Mouse (Mus musculus): ENCODE results near the gene Serinc5. TPM values are rescaled to one million over a fixed set of nuclear protein-coding genes. Genes with fewer than 3 reads are reported as not detected.

Serinc5 gene
- total RNA-seq, 2 experiments from 2014 or later = 21.2 to 26.8 TPM

DNA sequence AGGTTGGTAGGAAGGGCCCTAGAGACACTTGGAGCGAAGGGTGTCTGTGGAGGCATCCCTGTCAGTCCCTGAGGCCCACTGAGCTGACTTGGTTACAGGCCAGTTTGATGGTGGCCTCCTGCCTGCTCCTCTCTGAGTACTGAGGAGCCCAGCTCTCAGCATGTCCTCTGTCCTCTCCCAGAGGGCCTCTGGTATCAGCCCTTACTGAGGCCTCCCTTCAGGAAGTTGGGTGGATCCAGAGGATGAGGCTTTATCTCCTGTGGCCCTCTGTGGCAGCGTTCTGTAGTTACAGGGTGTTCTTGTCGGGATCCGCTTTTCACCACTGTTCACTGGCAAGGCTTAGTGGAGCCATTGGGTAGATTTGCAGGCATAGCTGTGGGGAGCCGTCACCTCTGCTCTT, 132.4 kb downstream of the Serinc5 start:
- DNase-seq = no peak

DNA sequence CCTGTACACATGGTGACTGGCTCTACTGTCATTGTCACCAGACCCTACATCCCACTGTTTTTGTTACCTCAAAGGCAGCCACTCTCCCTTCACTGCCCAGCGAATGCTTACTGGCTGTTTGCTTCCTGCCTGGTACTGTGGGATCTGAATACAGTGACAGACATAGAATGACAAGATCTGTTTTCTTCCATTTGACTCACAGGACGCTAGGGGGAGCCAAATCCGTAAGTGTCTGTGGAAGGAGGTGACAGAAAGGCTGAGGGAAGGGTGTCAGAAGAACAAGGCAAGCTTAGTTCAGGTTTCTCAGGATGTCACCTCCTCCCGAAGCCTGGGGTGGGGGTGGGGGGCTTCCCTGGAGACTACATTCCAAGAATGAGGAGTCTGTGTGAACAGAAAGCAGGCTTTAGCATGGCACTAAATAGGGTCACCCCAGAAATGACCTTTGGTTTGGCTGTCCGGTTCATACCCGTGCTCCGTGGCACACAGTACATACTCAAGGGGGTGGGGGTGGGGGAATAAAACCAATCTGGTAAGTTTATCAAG, 140.2 kb downstream of the Serinc5 start:
- DNase-seq = peak; percentile 63

DNA sequence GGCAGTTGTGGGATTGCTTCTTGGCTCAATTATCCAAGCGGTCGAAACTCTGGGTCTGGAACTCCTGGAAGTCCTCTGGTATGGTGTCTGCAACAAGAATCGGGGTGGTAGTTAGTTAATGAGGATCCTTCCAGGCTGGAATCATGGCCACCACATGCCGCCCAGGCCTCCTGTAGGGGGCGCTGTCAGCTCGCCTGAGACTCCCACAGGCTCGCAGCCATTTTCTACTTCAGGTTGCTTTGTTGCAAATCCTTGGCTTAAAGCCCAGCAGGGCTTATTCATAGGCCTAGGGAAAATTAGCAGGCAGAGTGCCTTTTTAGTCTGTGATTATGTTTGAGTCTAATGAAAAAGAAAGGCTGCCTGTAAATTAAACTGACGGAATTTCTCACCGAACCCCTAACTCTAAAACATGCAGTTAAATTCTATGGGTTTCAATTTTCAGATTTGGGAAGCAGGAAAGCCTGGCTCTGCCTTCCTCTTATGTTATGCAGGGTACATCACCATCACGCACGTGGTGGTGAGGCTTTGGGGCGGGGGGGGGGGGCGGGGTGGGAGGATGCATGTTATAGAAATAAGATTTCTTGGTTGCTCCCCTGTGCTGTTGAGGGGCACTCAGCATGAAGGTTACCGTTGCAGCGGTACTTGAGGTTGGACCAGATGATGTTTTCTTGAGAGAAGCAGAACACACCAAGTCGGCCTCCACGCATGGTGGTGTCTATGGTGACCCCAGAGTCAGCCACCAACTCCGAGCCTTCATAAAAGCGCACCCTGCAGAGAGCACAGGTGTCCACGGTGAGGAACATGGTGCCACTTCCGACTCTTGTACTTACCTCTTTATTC, 141.1 kb downstream of the Serinc5 start:
- peak; percentile 92 for DNase-seq

DNA sequence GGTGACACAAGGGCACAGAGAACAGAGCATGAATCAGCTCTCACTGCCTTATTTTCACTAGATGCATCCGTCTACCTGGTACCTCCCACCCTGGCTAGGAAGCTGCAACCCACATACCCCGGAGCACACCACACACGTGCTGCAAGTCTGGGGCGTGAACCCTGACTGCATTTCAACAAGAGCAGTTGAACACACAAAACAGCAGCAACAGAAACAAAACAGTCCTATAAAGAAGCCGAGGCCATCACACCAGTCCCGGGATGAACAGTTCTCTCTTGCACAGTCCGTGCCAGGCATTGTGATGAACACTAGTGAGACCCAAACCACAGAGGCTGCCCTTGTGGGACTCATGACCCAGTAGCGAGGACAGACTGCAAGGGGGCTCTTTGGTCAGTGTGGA, 142.8 kb downstream of the Serinc5 start:
- DNase-seq = no peak

DNA sequence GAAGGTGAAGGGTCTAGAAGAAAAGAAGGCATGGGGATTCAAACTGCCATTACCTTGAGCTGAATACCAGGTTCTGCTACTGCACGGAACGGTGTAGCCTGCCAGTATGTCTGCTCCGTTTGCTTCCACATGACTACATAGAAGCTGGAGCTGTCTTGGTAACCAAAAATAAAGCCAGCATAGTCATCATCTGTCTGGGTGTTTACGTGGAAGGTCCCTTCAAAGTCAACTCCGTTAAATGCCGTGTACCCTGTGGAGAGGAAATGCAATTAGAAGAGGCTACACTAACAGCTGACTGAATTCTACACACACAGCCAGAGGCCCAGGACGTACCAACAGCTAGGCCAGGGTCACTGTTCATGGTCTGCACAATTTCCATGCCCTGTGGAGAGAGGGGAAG, 144.1 kb downstream of the Serinc5 start:
- no peak for DNase-seq

GRCm38 (mm10) chr13:92757972-92758585, 147.2 kb downstream of the Serinc5 start:
- DNase-seq = no peak

DNA sequence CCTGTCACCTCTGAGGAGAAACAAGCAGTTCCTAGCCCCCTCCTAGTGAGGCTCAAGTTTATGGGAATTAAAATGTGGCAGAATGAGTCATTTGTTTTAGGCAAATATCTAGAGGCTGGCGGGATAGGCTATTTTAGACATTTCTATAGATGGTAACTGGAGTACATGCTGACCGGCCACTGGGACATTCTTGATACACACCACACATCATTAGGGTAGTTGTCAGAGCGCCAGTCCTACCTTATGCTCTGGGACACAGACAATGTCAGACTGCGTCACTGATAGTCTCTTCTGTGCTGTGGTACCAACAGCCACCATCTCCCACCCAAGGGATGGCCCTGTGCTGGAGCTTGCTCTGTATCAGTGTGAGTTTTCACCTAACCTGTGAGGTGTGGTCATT, 148.2 kb downstream of the Serinc5 start:
- DNase-seq = no peak

DNA sequence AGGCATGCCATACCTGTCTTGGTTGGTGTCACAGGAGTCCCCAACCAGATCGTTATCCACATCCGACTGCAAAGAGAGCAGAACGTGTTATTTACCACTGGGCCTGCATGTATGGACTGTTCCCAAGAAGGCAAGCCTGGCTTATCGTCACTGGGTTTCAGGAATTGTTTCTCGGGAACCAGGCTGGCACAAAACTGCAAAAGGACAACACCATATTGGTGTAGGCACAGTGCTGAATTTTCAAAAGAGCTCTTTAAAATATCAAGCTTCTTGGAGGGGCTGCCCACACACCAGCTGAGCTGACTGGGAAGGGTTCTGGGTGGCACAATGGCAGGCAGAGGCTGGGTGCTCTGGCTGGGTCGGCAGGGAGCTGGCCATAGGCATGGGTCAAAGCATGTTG, 149.6 kb downstream of the Serinc5 start:
- no peak for DNase-seq

Other genes with a start within 250 kb of the Serinc5 start
- under 1 TPM in 1 of 2 experiments, not detected in 1; 0.07 TPM for gene Ankrd34b, start 185.2 kb upstream of the Serinc5 start, total RNA-seq (2021)
- 1 to 10 TPM; 3.0 to 3.4 TPM for gene Fam151b, start 127.1 kb upstream of the Serinc5 start, total RNA-seq (2021)
- 10 to 100 TPM; 10.8 to 18.0 TPM for gene Zfyve16, start 80.2 kb upstream of the Serinc5 start, total RNA-seq (2021)
- not detected for gene Spz1, start 34.9 kb upstream of the Serinc5 start, total RNA-seq (2021)
- 100 to 1,000 TPM; 129 to 131 TPM for gene Thbs4, start 183.7 kb downstream of the Serinc5 start, total RNA-seq (2021)
- 10 to 100 TPM in 1 of 2 experiments, 1 to 10 TPM in 1; 8.1 to 12.0 TPM for gene Mtx3, start 233.7 kb downstream of the Serinc5 start, total RNA-seq (2021)

Measured in gastrocnemius, postnatal 10 days (tissue).